Mouse (Mus musculus): ENCODE results near the gene Olfr1339. TPM values are rescaled to one million over a fixed set of nuclear protein-coding genes. Genes with fewer than 3 reads are reported as not detected.

Olfr1339 gene
- polyA plus RNA-seq, 1 experiment from 2014 or later = not detected

DNA sequence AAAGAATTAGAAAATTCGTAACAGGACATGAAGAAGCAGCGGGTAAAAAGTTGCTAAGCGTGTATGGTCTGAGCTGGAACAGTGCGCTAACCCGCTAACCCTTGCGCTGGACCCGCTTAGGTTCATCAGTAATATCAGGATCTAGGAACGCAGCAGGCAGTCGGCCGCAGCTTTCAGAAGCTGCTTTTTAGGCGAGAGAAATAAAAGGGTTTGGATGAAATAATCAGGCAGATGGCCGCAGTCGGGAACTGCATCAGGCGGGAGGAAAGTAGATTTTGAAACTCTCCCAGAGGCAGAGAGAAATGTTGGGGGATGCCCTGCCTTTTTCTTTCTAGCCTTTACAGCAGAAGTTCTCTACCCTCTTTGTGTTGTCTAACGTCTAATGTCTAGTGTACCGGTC is 9.9 kb downstream of the Olfr1339 start:
- Histone ChIP-seq H3K4me1 (replicated peaks) (no peaks in the 10 kb centered on the region), H3K9me3 (0 out of 2 replicates have a peak, but pooled peaks cover 5% of the 10 kb centered on the region), H3K27me3 (0 out of 2 replicates have a peak, but pooled peaks cover 6% of the 10 kb centered on the region), H3K4me2 (peak overlapping the region; percentile 33), H3K27ac (replicated peaks) (no peak overlapping the region), H3K9ac (no peak overlapping the region), H3K36me3 (no peaks in the 10 kb centered on the region), H3K4me3 (peak overlapping the region; percentile 9)
- WGBS = 5% methylated on average over 16 of the region's 16 CpGs
- no peak for ATAC-seq (ENCODE audit: low FRiP score, low read depth)

GRCm38 (mm10) chr4:118758637-118759036 is 26.7 kb downstream of the Olfr1339 start, which contains the start of gene Olfr1338:
Olfr1338 (minus strand) TSS chr4:118758737.
- Histone ChIP-seq H3K36me3 (no peaks in the 10 kb centered on the region), H3K4me3 (no peak within 1 kb of the TSS), H3K9me3 (0 out of 2 replicates have a peak, but pooled peaks cover 3% of the 10 kb centered on the region), H3K27ac (replicated peaks) (no peak within 1 kb of the TSS), H3K9ac (no peak within 1 kb of the TSS), H3K4me1 (replicated peaks) (no peaks in the 10 kb centered on the region), H3K4me2 (no peak within 1 kb of the TSS), H3K27me3 (no peaks in the 10 kb centered on the region)
- WGBS = 86% methylated on average over 1 of the region's 1 CpGs
- no peak for ATAC-seq (ENCODE audit: low FRiP score, low read depth)

- no peak within 1 kb of the TSS for H3K27ac ChIP-seq (replicated peaks)
- WGBS = 81% methylated on average over 2 of the region's 2 CpGs
- H3K9ac ChIP-seq = no peak within 1 kb of the TSS
- no peak for ATAC-seq (ENCODE audit: low FRiP score, low read depth)
- no peak within 1 kb of the TSS for H3K4me2 ChIP-seq
- H3K27me3 ChIP-seq = no peaks in the 10 kb centered on the region
- no peak within 1 kb of the TSS for H3K4me3 ChIP-seq
- H3K9me3 ChIP-seq = no peaks in the 10 kb centered on the region
- no peaks in the 10 kb centered on the region for H3K4me1 ChIP-seq (replicated peaks)
- no peaks in the 10 kb centered on the region for H3K36me3 ChIP-seq
These were observed 50.5 kb downstream of the Olfr1339 start, which contains the start of gene Olfr1337 for GRCm38 (mm10) chr4:118782486-118782885. Olfr1337 (minus strand) TSS chr4:118782586.

Other genes with a start within 250 kb of the Olfr1339 start
- 15.8 and 18.2 TPM in 2 replicates for gene Tie1, start 242.1 kb upstream of the Olfr1339 start, polyA plus RNA-seq (2015; fragmentation: Nextera tagmentation; extraction: Ambion mirVana)
- not detected in 2 replicates for gene 2610528J11Rik, start 205.2 kb upstream of the Olfr1339 start, polyA plus RNA-seq (2015; fragmentation: Nextera tagmentation; extraction: Ambion mirVana)
- 0.18 and 0.22 TPM in 2 replicates for gene Tmem125, start 188.1 kb upstream of the Olfr1339 start, polyA plus RNA-seq (2015; fragmentation: Nextera tagmentation; extraction: Ambion mirVana)
- 1.5 and 2.0 TPM in 2 replicates for gene Cfap57, start 111.4 kb upstream of the Olfr1339 start, polyA plus RNA-seq (2015; fragmentation: Nextera tagmentation; extraction: Ambion mirVana)
- gene Ebna1bp2, start 111.4 kb upstream of the Olfr1339 start, polyA plus RNA-seq (2015; fragmentation: Nextera tagmentation; extraction: Ambion mirVana) = 87.3 and 96.5 TPM in 2 replicates
- not detected in 2 replicates for gene Olfr62, start 73.2 kb upstream of the Olfr1339 start, polyA plus RNA-seq (2015; fragmentation: Nextera tagmentation; extraction: Ambion mirVana)
- 0.05 TPM in 1 of 2 replicates, not detected in the other for gene Olfr1342, start 39.4 kb upstream of the Olfr1339 start, polyA plus RNA-seq (2015; fragmentation: Nextera tagmentation; extraction: Ambion mirVana)
- gene Olfr1341, start 28.7 kb upstream of the Olfr1339 start, polyA plus RNA-seq (2015; fragmentation: Nextera tagmentation; extraction: Ambion mirVana) = not detected in 2 replicates
- not detected in 2 replicates for gene Olfr1340, start 12.0 kb upstream of the Olfr1339 start, polyA plus RNA-seq (2015; fragmentation: Nextera tagmentation; extraction: Ambion mirVana)
- gene Olfr1338, start 26.6 kb downstream of the Olfr1339 start, polyA plus RNA-seq (2015; fragmentation: Nextera tagmentation; extraction: Ambion mirVana) = not detected in 2 replicates
- not detected in 2 replicates for gene Olfr1337, start 50.4 kb downstream of the Olfr1339 start, polyA plus RNA-seq (2015; fragmentation: Nextera tagmentation; extraction: Ambion mirVana)
- not detected in 2 replicates for gene Olfr1335, start 77.8 kb downstream of the Olfr1339 start, polyA plus RNA-seq (2015; fragmentation: Nextera tagmentation; extraction: Ambion mirVana)
- gene Olfr1333, start 104.1 kb downstream of the Olfr1339 start, polyA plus RNA-seq (2015; fragmentation: Nextera tagmentation; extraction: Ambion mirVana) = not detected in 2 replicates
- gene Olfr1331, start 132.5 kb downstream of the Olfr1339 start, polyA plus RNA-seq (2015; fragmentation: Nextera tagmentation; extraction: Ambion mirVana) = not detected in 2 replicates
- gene Olfr1330, start 156.4 kb downstream of the Olfr1339 start, polyA plus RNA-seq (2015; fragmentation: Nextera tagmentation; extraction: Ambion mirVana) = not detected in 2 replicates
- not detected in 2 replicates for gene Olfr1329, start 185.3 kb downstream of the Olfr1339 start, polyA plus RNA-seq (2015; fragmentation: Nextera tagmentation; extraction: Ambion mirVana)
- gene Olfr1328, start 206.4 kb downstream of the Olfr1339 start, polyA plus RNA-seq (2015; fragmentation: Nextera tagmentation; extraction: Ambion mirVana) = not detected in 2 replicates
- gene Lao1, start 229.4 kb downstream of the Olfr1339 start, polyA plus RNA-seq (2015; fragmentation: Nextera tagmentation; extraction: Ambion mirVana) = not detected in 2 replicates